Mouse (Mus musculus) neural tube, embryonic 14.5 days (tissue): ENCODE results near the gene Rsrc1. TPM values are rescaled to one million over a fixed set of nuclear protein-coding genes. Genes with fewer than 3 reads are reported as not detected.

ENCODE experiments used
- ATAC-seq: fragments of 200-750 bp; cut with Nextera tagmentation; 2 replicates; pipeline ENCODE4 v1.8.0; 2017; ENCODE audit warnings: low read depth, mild to moderate bottlenecking, moderate TSS enrichment, moderate library complexity
- H3K27ac ChIP-seq: fragments of 300-500 bp; sonication (generic); 2 replicates; pipeline ENCODE4 v1.5.1; 2014; ENCODE audit warnings: low read depth, mild to moderate bottlenecking, control low read depth, low read length, moderate library complexity, mixed read lengths
- H3K27me3 ChIP-seq: fragments of 300-500 bp; sonication (generic); 2 replicates; pipeline ENCODE4 v1.6.1; 2014; ENCODE audit warnings: low read length; ENCODE audit not compliant: control insufficient read depth, insufficient read depth
- H3K36me3 ChIP-seq: fragments of 300-500 bp; sonication (generic); 2 replicates; pipeline ENCODE4 v1.6.1; 2014; ENCODE audit warnings: low read length, mixed read lengths; ENCODE audit not compliant: control insufficient read depth, insufficient read depth
- H3K4me1 ChIP-seq: fragments of 300-500 bp; sonication (generic); 2 replicates; pipeline ENCODE4 v1.6.1; 2014; ENCODE audit warnings: low read length; ENCODE audit not compliant: control insufficient read depth, insufficient read depth
- H3K4me2 ChIP-seq: fragments of 300-500 bp; sonication (generic); 2 replicates; pipeline ENCODE4 v1.6.1; 2014; ENCODE audit warnings: mild to moderate bottlenecking, low read depth, low read length, control low read depth
- H3K4me3 ChIP-seq: fragments of 300-500 bp; sonication (generic); 2 replicates; pipeline ENCODE4 v1.5.1; 2014; ENCODE audit warnings: low read depth, low read length, control low read depth, mixed read lengths
- H3K9ac ChIP-seq: fragments of 300-500 bp; sonication (generic); replicated peaks from 2 replicates; pipeline ENCODE4 v1.6.1; 2014; ENCODE audit warnings: low read depth, mild to moderate bottlenecking, control low read depth, low read length, mixed read lengths
- H3K9me3 ChIP-seq: fragments of 300-500 bp; sonication (generic); 2 replicates; pipeline ENCODE4 v1.6.1; 2016; ENCODE audit warnings: low read length; ENCODE audit not compliant: control insufficient read depth
- WGBS: fragments of 180-500 bp; shearing (Covaris S2); extraction: QIAGEN DNeasy Blood & Tissue Kit; methylation state at CpG from one replicate; pipeline ENCODE4 v1.1.7; 2014; 5-methylcytosine and 5-hydroxymethylcytosine counted together
- polyA plus RNA-seq: library from polyadenylated mRNA; unstranded; fragments of >200 nt; fragmentation: Nextera tagmentation; extraction: Ambion mirVana; gene quantifications from 2 replicates; pipeline ENCODE4 v1.2.1, GENCODE M21; 2014

Rsrc1 gene
- polyA plus RNA-seq, 1 experiment from 2014 or later, result 36.1 TPM

DNA sequence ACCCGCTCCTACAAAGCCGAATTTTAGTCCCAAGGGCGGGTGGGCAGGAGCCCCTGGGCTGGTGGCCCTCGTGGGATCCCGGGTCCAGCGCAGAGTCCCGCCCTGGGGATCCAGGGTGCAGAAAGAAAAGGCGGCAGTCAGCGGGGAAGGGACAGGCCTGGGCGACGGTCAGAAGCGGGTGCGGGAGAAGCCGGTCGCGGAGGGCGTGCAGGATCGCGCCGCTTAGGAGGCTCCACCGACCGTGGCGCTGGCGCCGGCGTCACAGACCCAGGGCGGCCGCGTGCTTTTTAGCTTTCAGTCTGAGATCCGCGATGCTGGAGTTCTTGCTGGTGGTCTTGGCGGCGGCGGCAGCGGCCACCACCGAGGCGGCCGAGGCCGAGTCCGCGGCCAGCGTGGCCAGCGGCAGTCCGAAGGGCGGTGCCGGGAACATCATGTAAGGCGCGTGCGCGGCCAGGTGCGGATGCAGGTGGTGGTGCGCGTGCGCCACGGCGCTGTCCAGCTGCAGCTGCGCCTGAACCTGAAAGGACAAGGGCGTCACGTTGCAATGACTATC, 7.7 kb upstream of the Rsrc1 start:
- peaks cover 56% of the 10 kb centered on the region for H3K27me3 ChIP-seq
- H3K36me3 ChIP-seq, result no peaks in the 10 kb centered on the region
- H3K9me3 ChIP-seq, result no peaks in the 10 kb centered on the region
- H3K4me3 ChIP-seq, result peak overlapping the region; percentile 41
- H3K27ac ChIP-seq, result no peak overlapping the region
- peak; percentile 67 for ATAC-seq
- H3K9ac ChIP-seq, result peak overlapping the region; percentile 41; the same call in 1 of the 2 replicates
- H3K4me2 ChIP-seq, result peak overlapping the region; percentile 65
- H3K4me1 ChIP-seq, result 0 out of 2 replicates have a peak, but pooled peaks cover 2% of the 10 kb centered on the region
- under 1% methylated on average over 59 of the region's 59 CpGs for WGBS

DNA sequence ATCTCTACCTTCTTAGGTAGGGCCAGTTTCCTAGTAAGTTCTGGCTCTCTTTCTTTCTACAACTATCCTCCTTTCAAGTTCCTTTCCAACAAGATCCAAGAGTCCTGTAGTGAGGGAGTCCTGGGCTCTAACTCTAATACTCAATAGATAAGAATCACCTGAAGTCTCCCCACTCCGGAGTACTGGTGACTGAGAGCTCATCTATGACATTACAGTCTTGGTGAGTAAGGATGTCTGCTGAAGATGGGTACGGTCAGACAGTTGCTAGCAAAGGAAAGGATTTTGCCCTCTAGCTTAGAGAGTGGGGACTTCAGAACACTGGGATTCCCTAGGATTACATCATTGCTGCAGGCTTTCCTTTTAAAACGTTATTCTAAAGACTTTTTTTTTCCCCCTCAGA, 6.7 kb upstream of the Rsrc1 start:
- 8% methylated on average over 3 of the region's 3 CpGs for WGBS
- Histone ChIP-seq H3K27ac (no peak overlapping the region), H3K9me3 (no peaks in the 10 kb centered on the region), H3K9ac (no peak overlapping the region), H3K27me3 (peaks cover 65% of the 10 kb centered on the region), H3K4me1 (0 out of 2 replicates have a peak, but pooled peaks cover 2% of the 10 kb centered on the region), H3K36me3 (no peaks in the 10 kb centered on the region), H3K4me2 (no peak overlapping the region), H3K4me3 (no peak overlapping the region)
- ATAC-seq, result no peak

DNA sequence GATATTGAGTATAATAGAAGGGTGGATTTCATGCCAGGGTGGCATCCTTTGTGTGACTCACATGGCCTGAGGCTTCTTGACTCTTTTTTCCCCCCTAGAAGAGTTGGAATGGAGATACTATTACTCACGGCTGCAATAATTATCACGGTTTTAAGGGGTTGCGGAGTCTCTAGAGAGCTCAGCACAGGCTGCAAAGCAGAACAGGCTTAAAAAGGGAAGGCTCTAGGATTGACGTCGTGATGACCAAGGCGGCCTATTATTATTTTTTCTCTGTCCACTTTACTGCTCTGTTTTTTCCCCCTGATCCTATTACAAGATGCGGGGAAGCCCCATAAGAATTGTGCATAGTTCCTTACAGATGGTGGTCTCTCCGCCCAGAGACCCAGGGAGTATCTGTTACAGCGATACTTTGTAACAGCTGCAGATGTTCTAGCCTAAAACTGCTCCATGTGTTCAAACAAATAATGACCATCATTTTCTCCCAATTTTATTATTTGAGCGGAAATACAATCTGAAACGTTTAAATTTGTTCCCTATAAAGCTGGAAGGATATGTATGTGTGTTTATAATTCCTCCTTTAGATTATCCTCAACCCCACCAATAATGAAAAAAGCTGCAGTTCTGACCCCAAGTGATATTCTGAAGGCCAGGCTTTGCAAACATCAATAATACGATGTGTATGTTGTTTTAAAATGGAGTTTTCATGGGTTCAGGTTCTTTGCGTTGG, 4.1 kb upstream of the Rsrc1 start:
- ATAC-seq, result no peak
- no peak overlapping the region for H3K9ac ChIP-seq
- H3K4me1 ChIP-seq, result peaks cover 7% of the 10 kb centered on the region; the same call in 1 of the 2 replicates
- peaks cover 58% of the 10 kb centered on the region for H3K27me3 ChIP-seq
- H3K27ac ChIP-seq, result no peak overlapping the region
- no peaks in the 10 kb centered on the region for H3K36me3 ChIP-seq
- no peaks in the 10 kb centered on the region for H3K9me3 ChIP-seq
- 3% methylated on average over 13 of the region's 13 CpGs for WGBS
- H3K4me3 ChIP-seq, result no peak overlapping the region
- H3K4me2 ChIP-seq, result no peak overlapping the region

DNA sequence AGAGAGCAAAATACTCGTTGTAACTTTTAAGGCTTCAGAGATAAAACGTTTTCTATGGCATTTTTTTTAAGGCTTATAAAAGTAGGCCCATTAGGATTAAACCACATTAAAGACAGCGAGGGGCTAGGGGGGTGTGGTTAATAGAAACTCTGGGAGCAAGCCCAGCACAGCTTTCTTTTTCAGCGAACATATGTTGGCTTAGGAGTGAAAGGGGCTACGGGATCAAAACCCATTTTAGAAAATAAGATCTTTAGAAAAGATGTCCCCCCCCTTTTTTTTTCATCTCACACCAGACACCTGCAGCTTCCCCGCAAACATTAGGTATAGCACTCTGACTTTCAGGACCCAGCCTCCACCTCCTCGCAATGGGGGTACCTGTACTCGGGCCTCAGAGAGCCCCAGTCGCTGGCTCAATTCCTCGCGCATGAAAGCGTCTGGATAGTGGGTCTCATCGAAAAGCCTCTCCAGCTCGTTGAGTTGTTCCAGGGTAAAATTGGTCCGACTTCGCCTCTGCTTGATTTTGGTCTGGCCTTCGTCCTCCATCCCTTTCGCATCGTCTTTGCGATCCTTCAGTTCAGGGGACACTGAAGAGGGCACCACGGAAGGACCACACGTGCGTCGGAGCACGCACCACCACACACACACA, 3.3 kb upstream of the Rsrc1 start:
- Histone ChIP-seq H3K4me1 (peaks cover 11% of the 10 kb centered on the region; the same call in 1 of the 2 replicates), H3K36me3 (no peaks in the 10 kb centered on the region), H3K4me3 (no peak overlapping the region), H3K27me3 (peaks cover 61% of the 10 kb centered on the region), H3K27ac (no peak overlapping the region), H3K9me3 (no peaks in the 10 kb centered on the region), H3K4me2 (no peak overlapping the region), H3K9ac (no peak overlapping the region)
- no peak for ATAC-seq
- under 1% methylated on average over 25 of the region's 25 CpGs for WGBS

DNA sequence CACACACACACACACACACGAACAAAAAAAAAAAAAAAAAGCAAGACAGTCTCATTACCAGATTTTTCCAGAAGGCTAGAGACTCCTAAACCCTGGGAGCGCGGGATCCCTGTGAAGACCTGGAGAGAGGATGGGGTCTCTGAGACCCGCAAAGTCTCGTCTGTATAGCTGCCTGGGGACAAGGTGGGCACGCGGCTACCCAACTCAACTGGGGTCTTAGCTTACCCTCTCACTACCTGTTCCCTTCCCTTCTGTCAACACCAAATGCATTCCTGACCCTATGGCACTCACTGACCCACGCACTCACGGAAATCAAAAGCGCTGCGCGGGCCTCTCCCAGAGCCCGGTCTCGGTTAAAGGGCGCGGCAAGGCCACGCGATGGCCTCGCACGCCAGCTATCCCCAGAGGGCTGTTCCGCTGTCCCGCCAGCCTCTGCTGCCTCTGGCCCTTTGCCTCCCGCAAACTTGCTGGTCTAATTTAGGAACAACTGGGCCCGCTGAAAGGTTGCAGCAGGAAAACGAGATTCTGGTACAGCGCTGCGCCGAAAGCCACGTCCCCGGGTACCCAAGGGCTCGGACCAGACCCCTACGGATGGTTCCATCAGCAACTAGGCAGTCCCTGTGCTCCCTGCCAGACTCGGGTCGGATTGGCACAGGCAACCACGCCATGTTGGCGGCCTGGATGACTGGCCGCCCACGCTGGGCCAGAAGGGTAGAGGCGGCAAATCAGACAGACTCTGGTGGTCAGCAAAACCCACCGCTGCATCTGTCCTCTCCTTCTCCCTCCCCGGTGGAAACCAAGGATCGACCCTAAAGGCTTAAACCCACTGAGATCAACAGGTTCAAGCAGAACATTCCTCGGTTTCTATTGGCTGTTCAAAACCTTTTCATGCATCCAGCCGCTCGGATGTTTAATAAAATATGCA, 2.5 kb upstream of the Rsrc1 start:
- peak overlapping the region; percentile 21 for H3K4me3 ChIP-seq
- no peak for ATAC-seq
- under 1% methylated on average over 45 of the region's 45 CpGs for WGBS
- no peak overlapping the region for H3K9ac ChIP-seq
- no peaks in the 10 kb centered on the region for H3K9me3 ChIP-seq
- peaks cover 10% of the 10 kb centered on the region; the same call in 1 of the 2 replicates for H3K4me1 ChIP-seq
- H3K36me3 ChIP-seq, result no peaks in the 10 kb centered on the region
- peak overlapping the region; percentile 16; the same call in 1 of the 2 replicates for H3K4me2 ChIP-seq
- H3K27me3 ChIP-seq, result peaks cover 61% of the 10 kb centered on the region
- peak overlapping the region; percentile 16; the same call in 1 of the 2 replicates for H3K27ac ChIP-seq

DNA sequence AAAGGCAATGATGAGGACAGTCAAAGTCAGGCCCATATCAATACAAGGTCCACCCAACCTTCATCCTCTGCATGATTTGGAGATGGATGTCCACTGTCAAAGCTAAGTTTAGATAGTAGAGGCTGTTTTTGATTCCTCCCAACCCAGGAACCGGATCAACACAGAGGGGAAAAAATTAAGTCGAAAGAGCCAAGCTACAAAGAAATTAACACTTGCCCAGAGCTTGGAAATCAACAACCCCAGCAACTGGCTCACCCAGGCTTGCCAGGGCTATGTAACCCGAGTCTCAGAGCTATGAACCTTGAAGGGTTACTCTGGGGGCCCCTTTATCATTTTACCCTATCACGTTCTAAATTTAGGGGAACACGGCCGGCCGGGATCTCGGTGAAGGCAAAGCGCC, 1.7 kb upstream of the Rsrc1 start:
- Histone ChIP-seq H3K9ac (no peak overlapping the region), H3K27ac (no peak overlapping the region), H3K4me2 (no peak overlapping the region), H3K36me3 (no peaks in the 10 kb centered on the region), H3K27me3 (peaks cover 60% of the 10 kb centered on the region), H3K4me3 (no peak overlapping the region), H3K9me3 (no peaks in the 10 kb centered on the region), H3K4me1 (peaks cover 9% of the 10 kb centered on the region; the same call in 1 of the 2 replicates)
- WGBS, result 3% methylated on average over 9 of the region's 9 CpGs
- ATAC-seq, result no peak

DNA sequence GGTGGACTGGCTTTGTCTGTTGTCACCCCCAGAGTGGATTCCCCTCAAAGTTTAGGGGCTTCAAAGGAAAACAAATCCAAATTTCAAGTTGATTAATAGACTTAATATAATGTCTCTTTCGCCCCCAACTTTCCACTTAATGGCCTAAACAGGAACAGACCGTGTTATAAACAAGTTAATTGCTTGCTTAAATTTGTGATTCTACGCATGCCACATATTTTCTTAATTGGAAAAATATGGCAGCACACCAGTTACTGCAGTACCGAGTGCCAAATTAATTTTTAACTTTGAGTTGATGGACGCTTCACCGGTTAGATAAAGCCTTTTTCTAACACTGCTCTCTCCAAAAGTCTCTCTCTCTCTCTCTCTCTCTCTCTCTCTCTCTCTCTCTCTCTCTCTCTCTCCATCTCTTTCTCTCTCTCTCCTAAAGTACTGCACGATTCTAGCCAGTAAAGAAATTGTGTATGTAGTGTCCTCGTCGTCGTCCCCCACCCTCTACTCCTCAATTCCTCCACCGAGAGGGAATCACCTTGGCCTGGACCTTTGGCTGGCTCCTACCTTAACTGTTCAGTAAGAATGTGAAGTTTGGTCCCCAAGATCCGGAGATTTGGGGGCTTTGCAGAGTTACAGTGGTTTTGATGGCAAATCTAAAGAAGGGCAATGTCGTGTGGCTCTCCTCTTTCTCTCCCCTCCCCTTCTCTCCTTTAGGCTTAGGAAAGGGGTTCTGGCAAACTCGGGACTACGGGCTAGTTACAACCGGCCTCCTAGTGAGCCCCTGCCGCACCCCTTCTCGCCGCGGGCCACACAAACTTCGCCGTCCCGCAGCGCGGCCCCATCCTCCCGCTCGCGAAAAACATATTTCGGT, 847 bp upstream of the Rsrc1 start:
- H3K4me1 ChIP-seq, result peaks cover 12% of the 10 kb centered on the region; the same call in 1 of the 2 replicates
- no peak overlapping the region for H3K27ac ChIP-seq
- peak overlapping the region; percentile 32; the same call in 1 of the 2 replicates for H3K9ac ChIP-seq
- H3K4me3 ChIP-seq, result peak overlapping the region; percentile 30
- 2% methylated on average over 29 of the region's 29 CpGs for WGBS
- no peaks in the 10 kb centered on the region for H3K9me3 ChIP-seq
- ATAC-seq, result no peak
- H3K4me2 ChIP-seq, result peak overlapping the region; percentile 54
- H3K36me3 ChIP-seq, result no peaks in the 10 kb centered on the region
- peaks cover 56% of the 10 kb centered on the region for H3K27me3 ChIP-seq

DNA sequence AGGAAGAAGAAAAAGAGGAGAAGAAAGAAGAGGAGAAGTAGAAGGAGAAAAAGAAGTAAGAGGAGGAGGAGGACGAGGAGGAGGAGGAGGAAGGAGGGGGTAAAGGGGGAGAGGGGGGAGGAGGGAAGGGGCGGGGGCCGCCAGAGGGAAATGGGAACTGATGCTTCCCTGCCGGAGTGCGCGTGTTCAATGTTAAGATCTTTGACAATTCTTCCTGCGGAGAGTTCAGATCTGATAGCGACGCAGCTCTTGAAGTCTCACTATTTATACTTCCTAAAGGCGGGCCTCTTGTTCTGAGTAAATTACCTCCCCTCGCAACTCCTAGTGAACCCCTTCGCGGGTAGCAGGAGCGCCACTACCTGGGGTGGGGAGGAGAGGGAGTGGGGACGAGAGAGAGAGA, 516 bp downstream of the Rsrc1 start, which contains the start of gene Shox2:
Gene Shox2, minus strand, starts transcription at position 66 of the 400 bp plus-strand sequence.
- ATAC-seq, result no peak
- no peaks in the 10 kb centered on the region for H3K9me3 ChIP-seq
- no peaks in the 10 kb centered on the region for H3K36me3 ChIP-seq
- 0% methylated on average over 15 of the region's 15 CpGs for WGBS
- no peak within 1 kb of the TSS for H3K27ac ChIP-seq
- H3K9ac ChIP-seq, result peak within 1 kb of the TSS; percentile 32; the same call in 1 of the 2 replicates
- H3K4me1 ChIP-seq, result peaks cover 12% of the 10 kb centered on the region; the same call in 1 of the 2 replicates
- peak within 1 kb of the TSS; percentile 54 for H3K4me2 ChIP-seq
- H3K4me3 ChIP-seq, result peak within 1 kb of the TSS; percentile 30
- H3K27me3 ChIP-seq, result peaks cover 49% of the 10 kb centered on the region
